In genomic region chr1:165845366-165845765, GRCm38 (mm10) we compare ENCODE assay signal across 7 mouse cellular contexts. TPM values are rescaled to one million over a fixed set of nuclear protein-coding genes. Genes with fewer than 3 reads are reported as not detected.
DNase-seq lines count a peak whose midpoint lies in the region; ATAC-seq and TF ChIP-seq lines count a peak whose summit lies in the region.

No protein-coding gene starts in this region.

- no peaks in the 10 kb centered on the region for H3K36me3 ChIP-seq in ES-E14 (ENCODE audit: control insufficient read depth, insufficient read depth, low read length, poor library complexity, severe bottlenecking)
- H3K36me3 ChIP-seq in forebrain, embryonic 14.5 days (ENCODE audit: control insufficient read depth, insufficient read depth, low read length): no peaks in the 10 kb centered on the region
- no peaks in the 10 kb centered on the region for H3K36me3 ChIP-seq in limb, embryonic 11.5 days (ENCODE audit: control insufficient read depth, insufficient read depth, low read length)
- no peaks in the 10 kb centered on the region for H3K36me3 ChIP-seq in midbrain, embryonic 13.5 days

- no peak overlapping the region for H3K9ac ChIP-seq in ES-E14 (ENCODE audit: insufficient read depth, low read depth, low read length, poor library complexity, severe bottlenecking)
- H3K9ac ChIP-seq in forebrain, embryonic 14.5 days (ENCODE audit: low read length): peak overlapping the region; percentile 61
- H3K9ac ChIP-seq in limb, embryonic 11.5 days (ENCODE audit: low read length): no peak overlapping the region; the same call in 1 of the 2 replicates
- H3K9ac ChIP-seq in midbrain, embryonic 13.5 days (replicated peaks): peak overlapping the region; percentile 67

- H3K9me3 ChIP-seq in ES-E14 (ENCODE audit: control insufficient read depth, insufficient read depth, low read depth, low read length): no peaks in the 10 kb centered on the region
- H3K9me3 ChIP-seq in forebrain, embryonic 14.5 days (replicated peaks; ENCODE audit: control insufficient read depth, low read length): no peaks in the 10 kb centered on the region
- H3K9me3 ChIP-seq in limb, embryonic 11.5 days (ENCODE audit: control insufficient read depth, low read length): no peaks in the 10 kb centered on the region
- H3K9me3 ChIP-seq in midbrain, embryonic 13.5 days: no peaks in the 10 kb centered on the region

- H3K4me1 ChIP-seq in ES-E14 (ENCODE audit: control insufficient read depth in 2 of 2, insufficient read depth in 2 of 2, low read length in 2 of 2, poor library complexity in 1 of 2): peaks cover 0 to 5% of the 10 kb centered on the region in 2 experiments; a peak in 2 of 4 replicates
- H3K4me1 ChIP-seq in forebrain, embryonic 14.5 days (ENCODE audit: control insufficient read depth, insufficient read depth, low read length): peaks cover 15% of the 10 kb centered on the region
- peaks cover 10% of the 10 kb centered on the region for H3K4me1 ChIP-seq in limb, embryonic 11.5 days (ENCODE audit: control insufficient read depth, insufficient read depth, low read length)
- peaks cover 26% of the 10 kb centered on the region for H3K4me1 ChIP-seq in midbrain, embryonic 13.5 days (replicated peaks)

- 0 out of 2 replicates have a peak, but pooled peaks have one; percentile 5 for ATAC-seq in forebrain, embryonic 14.5 days
- no peak for ATAC-seq in limb, embryonic 11.5 days (ENCODE audit: insufficient number of reproducible peaks, low FRiP score, low TSS enrichment, low read depth)
- ATAC-seq in midbrain, embryonic 13.5 days: peak; percentile 31; the same call in 1 of the 2 replicates

- peak overlapping the region; percentile 100 for H3K4me2 ChIP-seq in forebrain, embryonic 14.5 days (ENCODE audit: low read length)
- H3K4me2 ChIP-seq in limb, embryonic 11.5 days (ENCODE audit: low read depth, severe bottlenecking): peak overlapping the region; percentile 98
- peak overlapping the region; percentile 95 for H3K4me2 ChIP-seq in midbrain, embryonic 13.5 days (replicated peaks)

- H3K27ac ChIP-seq in ES-E14 (ENCODE audit: insufficient read depth, low read depth, low read length, poor library complexity, severe bottlenecking): no peak overlapping the region
- H3K27ac ChIP-seq in forebrain, embryonic 14.5 days (ENCODE audit: low read depth, low read length): no peak overlapping the region
- no peak overlapping the region for H3K27ac ChIP-seq in limb, embryonic 11.5 days (replicated peaks; ENCODE audit: low read depth, low read length)
- no peak overlapping the region for H3K27ac ChIP-seq in midbrain, embryonic 13.5 days

- DNase-seq in CD4-positive, CD25-positive, alpha-beta regulatory T cell, adult 2 months (ENCODE audit: low read depth, low spot score): peak; percentile 71
- DNase-seq in ES-E14 (ENCODE audit: low read depth, low spot score) (no peak), MN1 (ENCODE audit: low spot score) (no peak)
- DNase-seq in forebrain, embryonic 14.5 days (ENCODE audit: low spot score): no peak
- DNase-seq in limb, embryonic 11.5 days (ENCODE audit: low spot score): peak; percentile 42
- DNase-seq in thymus, postnatal 14 days: peak; percentile 87

- 11% methylated on average over 14 of the region's 14 CpGs for WGBS in forebrain, embryonic 14.5 days
- WGBS in limb, embryonic 11.5 days: 5% methylated on average over 14 of the region's 14 CpGs
- 11% methylated on average over 14 of the region's 14 CpGs for WGBS in midbrain, embryonic 13.5 days

- in situ Hi-C loops in ES-E14 (cut with MboI; ENCODE audit: low sequenced_read_pairs in 2 of 2, unreplicated experiment in 2 of 2): no loop called here

- H3K4me3 ChIP-seq in ES-E14 (ENCODE audit: insufficient read depth in 1 of 2, low read depth in 1 of 2, low read length in 2 of 2, poor library complexity in 1 of 2, severe bottlenecking in 1 of 2): peak overlapping the region; percentile 55 to 57
- H3K4me3 ChIP-seq in forebrain, embryonic 14.5 days (ENCODE audit: low read depth, low read length): peak overlapping the region; percentile 46
- H3K4me3 ChIP-seq in limb, embryonic 11.5 days (ENCODE audit: low read depth, low read length): peak overlapping the region; percentile 46
- H3K4me3 ChIP-seq in midbrain, embryonic 13.5 days (replicated peaks): peak overlapping the region; percentile 46

- H3K27me3 ChIP-seq in forebrain, embryonic 14.5 days (replicated peaks; ENCODE audit: control insufficient read depth, insufficient read depth, low read length): peaks cover 27% of the 10 kb centered on the region
- peaks cover 12% of the 10 kb centered on the region for H3K27me3 ChIP-seq in limb, embryonic 11.5 days (ENCODE audit: control insufficient read depth, insufficient read depth, low read length)
- H3K27me3 ChIP-seq in midbrain, embryonic 13.5 days: peaks cover 68% of the 10 kb centered on the region

TF ChIP-seq in ES-E14, 5 proteins besides CTCF, POLR2A, EP300 and RAD21:
- TF ChIP-seq HCFC1 (IDR thresholded peaks at IDR 0.05; ENCODE audit: borderline replicate concordance, insufficient read depth, low read length) (no peak), ZC3H11A (IDR thresholded peaks at IDR 0.05; ENCODE audit: borderline replicate concordance, low read depth, low read length) (no peak), MAFK (IDR thresholded peaks at IDR 0.05; ENCODE audit: insufficient read depth, low read depth, low read length) (no peak), ZNF384 (IDR thresholded peaks at IDR 0.05; ENCODE audit: low read depth, low read length) (no peak)

RNA-seq across cellular contexts. Expression of gene Cd247, which starts 56.9 kb away (rescaled TPM):
- total RNA-seq in ES-E14 (2012; rRNA removed): 6.1 and 9.5 TPM in 2 replicates
- polyA plus RNA-seq in forebrain, embryonic 14.5 days (2014; fragmentation: Nextera tagmentation; extraction: Ambion mirVana): 0.97 and 1.6 TPM in 2 replicates
- polyA plus RNA-seq in limb, embryonic 11.5 days (2014; fragmentation: Nextera tagmentation; extraction: Ambion mirVana): 1.2 and 1.6 TPM in 2 replicates
- polyA plus RNA-seq in midbrain, embryonic 13.5 days (2015; fragmentation: Nextera tagmentation; extraction: Ambion mirVana): 1.6 and 2.2 TPM in 2 replicates

Comparison
In these comparisons a context has a peak if more than half of its experiments do, and no peak if none do; other contexts are left out.
1. DNase-seq: peak in CD4-positive, CD25-positive, alpha-beta regulatory T cell, adult 2 months (single experiment), limb, embryonic 11.5 days (single experiment) and thymus, postnatal 14 days (single experiment); none in ES-E14 (single experiment), forebrain, embryonic 14.5 days (single experiment) and MN1 (single experiment).
2. H3K9ac ChIP-seq: peak in forebrain, embryonic 14.5 days (single experiment) and midbrain, embryonic 13.5 days (single experiment); none in ES-E14 (single experiment) and limb, embryonic 11.5 days (single experiment).
3. Peak in every context shown above with its lines, with median percentiles within 50 percentile points of each other: H3K4me3 ChIP-seq and H3K4me2 ChIP-seq.